Mouse (Mus musculus) CH12.LX (cell line): ENCODE results near the gene Pnpla3. TPM values are rescaled to one million over a fixed set of nuclear protein-coding genes. Genes with fewer than 3 reads are reported as not detected.

ENCODE experiments used
- DNase-seq: peaks from one replicate; pipeline ENCODE4 v3.0.0-alpha.2; 2013; ENCODE audit errors: extremely low read depth
- H3K27ac ChIP-seq: 2 replicates; pipeline ENCODE4 v1.5.1; 2012; ENCODE audit warnings: low read depth, mild to moderate bottlenecking, control low read depth, moderate library complexity; ENCODE audit not compliant: insufficient read depth
- H3K27me3 ChIP-seq: replicated peaks from 2 replicates; pipeline ENCODE3; 2012; ENCODE audit warnings: inconsistent platforms
- H3K36me3 ChIP-seq, 2 experiments: replicated peaks in 1 of 2; 2 replicates each; pipeline versions ENCODE3 to v1.6.1; 2012; ENCODE audit warnings: inconsistent platforms in 1 of 2, low read length in 1 of 2, mild to moderate bottlenecking in 1 of 2, mixed read lengths in 1 of 2, moderate library complexity in 1 of 2; ENCODE audit not compliant: control insufficient read depth in 1 of 2, insufficient read depth in 1 of 2
- H3K4me1 ChIP-seq, 2 experiments: 2 replicates each; pipeline ENCODE4 v1.6.1; 2012; ENCODE audit warnings: inconsistent platforms in 1 of 2, moderate library complexity in 1 of 2; ENCODE audit not compliant: insufficient read depth in 2 of 2, control insufficient read depth in 1 of 2
- H3K4me2 ChIP-seq: 2 replicates; pipeline ENCODE4 v1.6.1; 2012; ENCODE audit warnings: low read depth, mild to moderate bottlenecking, control low read depth; ENCODE audit not compliant: poor library complexity, insufficient read depth, severe bottlenecking
- H3K4me3 ChIP-seq, 3 experiments: fragments of 150-350 bp in 1 of 3; sonication (generic) in 1 of 3; replicated peaks in 1 of 3; 2 replicates each; pipeline versions ENCODE3 to v1.5.1; 2011 to 2012; ENCODE audit warnings: low read depth in 2 of 3, low read length in 2 of 3, mild to moderate bottlenecking in 2 of 3, moderate library complexity in 2 of 3, control low read depth in 1 of 3, improper control_type of control experiment in 1 of 3, inconsistent platforms in 1 of 3, mixed read lengths in 1 of 3; ENCODE audit not compliant: poor library complexity in 1 of 3
- H3K79me2 ChIP-seq: replicated peaks from 2 replicates; pipeline ENCODE4 v1.6.1; 2012; ENCODE audit warnings: mild to moderate bottlenecking, moderate library complexity; ENCODE audit not compliant: control insufficient read depth, poor library complexity, insufficient read depth, severe bottlenecking; ENCODE audit errors: extremely low read depth
- H3K9ac ChIP-seq: 2 replicates; pipeline ENCODE4 v1.6.1; 2012; ENCODE audit warnings: low read depth, mild to moderate bottlenecking, control low read depth, moderate library complexity; ENCODE audit not compliant: insufficient read depth
- H3K9me3 ChIP-seq: replicated peaks from 2 replicates; pipeline ENCODE3; 2012; ENCODE audit warnings: low read length, inconsistent platforms, mixed read lengths
- BHLHE40 ChIP-seq: IDR thresholded peaks from 2 replicates; pipeline ENCODE4 v1.6.1; 2011; ENCODE audit warnings: mild to moderate bottlenecking, low read depth, low read length, improper control_type of control experiment
- CHD1 ChIP-seq: IDR thresholded peaks from 2 replicates; pipeline ENCODE4 v1.6.1; 2012; ENCODE audit warnings: low read depth, low read length, improper control_type of control experiment, inconsistent platforms
- CHD2 ChIP-seq: IDR thresholded peaks from 2 replicates; pipeline ENCODE4 v1.6.1; 2011; ENCODE audit warnings: low read length, improper control_type of control experiment
- CTCF ChIP-seq, 2 experiments: IDR thresholded peaks in 1 of 2; conservative IDR thresholded peaks in 1 of 2; 2 replicates each; pipeline ENCODE4 v1.5.1; 2011 to 2012; ENCODE audit warnings: low read depth in 2 of 2, low read length in 2 of 2, improper control_type of control experiment in 1 of 2, inconsistent platforms in 1 of 2, mild to moderate bottlenecking in 1 of 2, moderate library complexity in 1 of 2
- EP300 ChIP-seq: IDR thresholded peaks from 2 replicates; pipeline ENCODE4 v1.6.1; 2011; ENCODE audit warnings: low read length, improper control_type of control experiment
- GABPA ChIP-seq: IDR thresholded peaks from 2 replicates; pipeline ENCODE4 v1.6.1; 2012; ENCODE audit warnings: low read depth, low read length, improper control_type of control experiment, inconsistent platforms; ENCODE audit not compliant: insufficient replicate concordance
- HCFC1 ChIP-seq: IDR thresholded peaks from 2 replicates; pipeline ENCODE4 v1.6.1; 2012; ENCODE audit warnings: low read depth, mild to moderate bottlenecking, inconsistent platforms, low read length, improper control_type of control experiment
- JUN ChIP-seq: IDR thresholded peaks from 2 replicates; pipeline ENCODE4 v1.6.1; 2011; ENCODE audit warnings: low read depth, mild to moderate bottlenecking, low read length, improper control_type of control experiment, moderate library complexity; ENCODE audit not compliant: insufficient read depth
- JUND ChIP-seq: conservative IDR thresholded peaks from 2 replicates; pipeline ENCODE4 v1.6.1; 2011; ENCODE audit warnings: low read depth, low read length, improper control_type of control experiment
- KAT2A ChIP-seq: IDR thresholded peaks from 2 replicates; pipeline ENCODE4 v1.6.1; 2012; ENCODE audit warnings: low read length, improper control_type of control experiment, inconsistent platforms; ENCODE audit not compliant: insufficient replicate concordance
- MAFK ChIP-seq: IDR thresholded peaks from 2 replicates; pipeline ENCODE4 v1.6.1; 2011; ENCODE audit warnings: low read length, improper control_type of control experiment; ENCODE audit not compliant: insufficient replicate concordance
- MAX ChIP-seq: IDR thresholded peaks from 2 replicates; pipeline ENCODE4 v1.6.1; 2011; ENCODE audit warnings: low read length, improper control_type of control experiment
- MEF2A ChIP-seq: IDR thresholded peaks from 2 replicates; pipeline ENCODE4 v1.6.1; 2014; ENCODE audit warnings: low read depth, mild to moderate bottlenecking, inconsistent platforms, low read length, improper control_type of control experiment, borderline replicate concordance
- MXI1 ChIP-seq: IDR thresholded peaks from 2 replicates; pipeline ENCODE4 v1.6.1; 2011; ENCODE audit warnings: mild to moderate bottlenecking, low read depth, low read length, improper control_type of control experiment
- NRF1 ChIP-seq: IDR thresholded peaks from 2 replicates; pipeline ENCODE4 v1.6.1; 2014; ENCODE audit warnings: low read depth, mild to moderate bottlenecking, inconsistent platforms, low read length, improper control_type of control experiment, moderate library complexity
- PAX5 ChIP-seq: IDR thresholded peaks from 2 replicates; pipeline ENCODE4 v1.6.1; 2012; ENCODE audit warnings: low read length, inconsistent platforms, mixed read lengths
- POLR2AphosphoS2 ChIP-seq: IDR thresholded peaks from 2 replicates; pipeline ENCODE4 v1.6.1; 2011; ENCODE audit warnings: low read depth, low read length, improper control_type of control experiment
- RAD21 ChIP-seq: IDR thresholded peaks from 2 replicates; pipeline ENCODE4 v1.6.1; 2011; ENCODE audit warnings: low read depth, mild to moderate bottlenecking, low read length, improper control_type of control experiment, moderate library complexity
- RCOR1 ChIP-seq: conservative IDR thresholded peaks from 2 replicates; pipeline ENCODE4 v1.6.1; 2012; ENCODE audit warnings: low read depth, mild to moderate bottlenecking, inconsistent platforms, low read length, improper control_type of control experiment
- SIN3A ChIP-seq: IDR thresholded peaks from 2 replicates; pipeline ENCODE4 v1.6.1; 2012; ENCODE audit warnings: low read length, improper control_type of control experiment, inconsistent platforms
- SMC3 ChIP-seq: IDR thresholded peaks from 2 replicates; pipeline ENCODE4 v1.6.1; 2011; ENCODE audit warnings: low read depth, low read length, improper control_type of control experiment
- TCF12 ChIP-seq: IDR thresholded peaks from 2 replicates; pipeline ENCODE4 v1.6.1; 2014; ENCODE audit warnings: low read depth, mild to moderate bottlenecking, inconsistent platforms, low read length, improper control_type of control experiment
- UBTF ChIP-seq: IDR thresholded peaks from 2 replicates; pipeline ENCODE4 v1.6.1; 2012; ENCODE audit warnings: low read depth, mild to moderate bottlenecking, inconsistent platforms, low read length, improper control_type of control experiment, moderate library complexity
- ZC3H11A ChIP-seq: IDR thresholded peaks from 2 replicates; pipeline ENCODE4 v1.6.1; 2012; ENCODE audit warnings: low read depth, mild to moderate bottlenecking, inconsistent platforms, low read length, improper control_type of control experiment
- ZMIZ1 ChIP-seq: IDR thresholded peaks from 2 replicates; pipeline ENCODE4 v1.6.1; 2012; ENCODE audit warnings: low read depth, mild to moderate bottlenecking, inconsistent platforms, low read length, improper control_type of control experiment
- ZNF384 ChIP-seq: IDR thresholded peaks from 2 replicates; pipeline ENCODE4 v1.6.1; 2012; ENCODE audit warnings: low read depth, low read length, improper control_type of control experiment, inconsistent platforms
- dilution Hi-C: fragments of 300-500 bp; cut with MboI; formaldehyde crosslinking; loops from 2 replicates; pipeline ENCODE4 v1.14.3; 2020; ENCODE audit warnings: low sequenced_read_pairs; ENCODE audit not compliant: extremely low pct_unique_long_range_greater_than_20kb, extremely low pct_ligation_motif_present
- in situ Hi-C: fragments of 300-500 bp; cut with MboI; formaldehyde crosslinking; loops from 3 replicates; pipeline ENCODE4 v1.14.3; 2019; ENCODE audit warnings: low sequenced_read_pairs, low pct_ligation_motif_present, low pct_unique_long_range_greater_than_20kb, mixed read lengths
- polyA plus RNA-seq: library from polyadenylated mRNA; unstranded; fragments of >175 nt; gene quantifications from 2 replicates; pipeline ENCODE4 v1.2.1, GENCODE M21; 2012; ENCODE audit warnings: low read depth; ENCODE audit not compliant: insufficient read length
- total RNA-seq, 2 experiments: library from RNA; depleted of rRNA; stranded (reverse); fragments of 300-350 nt in 1 of 2; fragments of >200 nt in 1 of 2; gene quantifications; 2 replicates each; pipeline ENCODE4 v1.2.3; 2012 to 2014

Gene Pnpla3
- total and polyA plus RNA-seq, 3 experiments, result 0.41 to 3.2 (median 2.2) TPM

- TF ChIP-seq BHLHE40, result peak; percentile 61
- peak in 1 of 2 experiments; percentile 52; a peak in 2 of 4 replicates for TF ChIP-seq CTCF (conservative IDR thresholded peaks at IDR 0.05 in 1 of 2, IDR thresholded peaks at IDR 0.05 in 1 of 2; ENCODE audit: low read depth in 2 of 2, low read length in 2 of 2)
- TF ChIP-seq RAD21, result peak; percentile 13
- no peak for TF ChIP-seq ZC3H11A
- no peak for TF ChIP-seq POLR2AphosphoS2
- TF ChIP-seq MAX, result no peak
- TF ChIP-seq SMC3, result peak; percentile 27
- TF ChIP-seq, all 38 proteins: peak for 4
- Histone ChIP-seq H3K9me3 (peaks cover 9% of the 10 kb centered on the region), H3K27ac (no peak overlapping the region), H3K36me3 (no peaks in the 10 kb centered on the region), H3K9ac (no peak overlapping the region), H3K4me3 (no peak overlapping the region), H3K4me1 (peaks cover 0 to 10% of the 10 kb centered on the region in 2 experiments; a peak in 2 of 4 replicates), H3K79me2 (no peaks in the 10 kb centered on the region), H3K27me3 (peaks cover 68% of the 10 kb centered on the region), H3K4me2 (no peak overlapping the region)
- no peak for DNase-seq
- dilution Hi-C loops (no loop called here), in situ Hi-C loops (loop anchor here (25.0 kb wide), 1 partner anchor 492 kb away; no protein-coding TSS in a partner anchor)
These were observed 47.0 kb upstream of the Pnpla3 start for GRCm38 (mm10) chr15:84120612-84121011.

- H3K4me2 ChIP-seq, result no peak overlapping the region
- no peak for DNase-seq
- H3K27me3 ChIP-seq, result peaks cover 64% of the 10 kb centered on the region
- in situ Hi-C loops (loop anchor here (25.0 kb wide), 1 partner anchor 491 kb away; no protein-coding TSS in a partner anchor), dilution Hi-C loops (no loop called here)
- no peaks in the 10 kb centered on the region for H3K36me3 ChIP-seq
- TF ChIP-seq KAT2A, result no peak
- no peak for TF ChIP-seq EP300
- TF ChIP-seq JUND, result no peak
- TF ChIP-seq JUN, result no peak
- no peak for TF ChIP-seq ZMIZ1
- TF ChIP-seq CHD1, result no peak
- no peak for TF ChIP-seq ZNF384
- TF ChIP-seq PAX5, result no peak
- TF ChIP-seq SIN3A, result no peak
- TF ChIP-seq GABPA, result no peak
- TF ChIP-seq MXI1, result no peak
- no peak for TF ChIP-seq TCF12
- no peak for TF ChIP-seq MEF2A
- no peak for TF ChIP-seq RCOR1
- TF ChIP-seq HCFC1, result no peak
- no peak for TF ChIP-seq MAFK
- no peak for TF ChIP-seq CHD2
- no peak for TF ChIP-seq ZC3H11A
- no peak for TF ChIP-seq NRF1
- TF ChIP-seq UBTF, result no peak
- H3K27ac ChIP-seq, result no peak overlapping the region
- H3K9ac ChIP-seq, result no peak overlapping the region
- no peak overlapping the region for H3K4me3 ChIP-seq
- H3K79me2 ChIP-seq, result no peaks in the 10 kb centered on the region
- peaks cover 0 to 14% of the 10 kb centered on the region in 2 experiments; a peak in 2 of 4 replicates for H3K4me1 ChIP-seq
- H3K9me3 ChIP-seq, result peaks cover 9% of the 10 kb centered on the region
These were observed 46.6 kb upstream of the Pnpla3 start for GRCm38 (mm10) chr15:84121036-84121435.
